Mouse (Mus musculus) right cerebral cortex, adult 2 months (tissue): ENCODE measurements around the gene Elk4.

Experiments
- DNase-seq, 2 experiments: peaks; one replicate each; pipeline ENCODE4 v3.0.0; 2021 to 2022; ENCODE audit warnings: low spot score in 2 of 2

The Elk4 gene

DNA sequence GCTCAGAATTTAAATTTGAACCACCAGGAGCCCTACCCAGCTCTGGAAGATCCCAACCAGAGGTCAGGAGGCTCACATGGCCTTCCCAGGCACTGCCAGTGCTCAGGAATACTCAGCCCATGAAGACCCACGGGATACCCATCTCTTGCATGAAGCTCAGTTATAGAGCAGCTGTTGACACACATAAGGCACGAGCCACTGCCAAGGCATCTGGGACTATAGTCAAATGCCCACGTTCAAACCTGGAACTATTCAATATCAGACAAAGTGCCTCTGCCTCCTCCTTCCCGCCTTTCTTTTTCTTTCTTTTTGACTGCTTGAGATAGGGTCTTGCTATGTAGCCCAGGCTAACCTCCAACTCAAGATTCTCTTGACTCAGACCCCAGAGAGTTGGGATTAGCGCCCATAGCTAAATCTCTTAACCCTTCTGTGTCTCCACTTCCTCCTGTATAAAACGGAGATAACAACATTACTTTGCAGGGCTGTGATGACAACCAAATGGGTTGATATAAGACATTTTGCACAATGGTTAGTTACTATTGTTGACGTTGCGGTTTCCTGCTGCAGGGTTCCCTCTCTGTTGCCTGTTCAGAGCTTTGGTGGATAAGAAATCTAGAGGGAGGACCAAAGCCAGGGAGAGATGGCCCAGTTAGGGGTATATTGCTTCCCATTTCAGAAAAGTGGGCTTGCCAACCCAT lies 58.2 kb downstream of the Elk4 start:
- DNase-seq, result no peak

DNA sequence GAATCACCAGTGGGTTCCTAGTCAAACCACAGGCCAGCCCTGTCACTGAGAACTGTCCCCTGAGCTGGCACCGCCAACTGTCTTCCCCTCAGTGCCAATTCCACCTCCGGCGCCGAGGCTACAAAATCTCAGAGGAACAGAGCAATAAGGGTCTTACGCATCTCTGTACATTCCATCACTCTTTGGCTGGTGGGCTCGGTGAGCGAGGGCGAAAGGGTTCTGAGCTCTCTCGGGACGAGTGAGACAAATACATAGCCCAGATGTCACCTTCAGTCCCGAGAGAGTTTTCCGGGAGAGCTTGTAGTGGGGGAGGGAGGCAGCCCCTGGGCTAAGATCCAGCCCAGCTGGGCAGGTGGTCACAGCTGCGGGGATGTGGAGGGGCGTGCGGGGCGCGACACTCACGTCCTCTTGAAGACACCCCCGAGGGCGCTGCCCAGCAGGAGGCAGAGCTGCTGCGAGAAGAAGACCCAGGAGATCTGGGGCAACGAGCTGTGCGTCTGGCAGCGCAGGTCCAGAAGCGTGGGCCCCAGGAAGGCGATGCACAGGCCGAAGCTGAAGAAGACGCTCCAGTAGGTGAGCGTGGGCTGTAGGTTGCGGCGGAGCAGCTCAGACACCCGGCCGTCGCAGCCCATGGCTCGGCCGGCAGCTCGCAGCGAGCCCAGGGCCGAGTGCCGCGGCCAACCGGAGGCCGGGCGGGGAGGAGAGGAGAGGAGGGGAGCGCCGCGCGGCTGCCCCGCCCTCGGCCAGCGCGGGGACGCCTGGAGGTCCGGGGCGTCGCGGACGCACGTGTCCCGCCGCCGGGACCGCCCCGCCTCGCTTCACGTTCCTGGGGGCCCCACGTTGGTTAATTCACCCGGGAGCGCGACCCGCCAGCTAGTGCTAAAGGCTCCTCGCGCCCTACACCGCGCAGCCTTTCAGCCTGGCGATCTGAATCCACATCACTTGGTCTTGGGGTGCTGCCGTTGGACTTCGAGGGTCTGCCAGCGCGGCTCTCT lies 60.2 kb downstream of the Elk4 start, which contains the start of gene Mfsd4a:
Mfsd4a (minus strand) TSS at position 802 of the 995 bp plus-strand sequence.
- DNase-seq, result peak; percentile 44 to 57

DNA sequence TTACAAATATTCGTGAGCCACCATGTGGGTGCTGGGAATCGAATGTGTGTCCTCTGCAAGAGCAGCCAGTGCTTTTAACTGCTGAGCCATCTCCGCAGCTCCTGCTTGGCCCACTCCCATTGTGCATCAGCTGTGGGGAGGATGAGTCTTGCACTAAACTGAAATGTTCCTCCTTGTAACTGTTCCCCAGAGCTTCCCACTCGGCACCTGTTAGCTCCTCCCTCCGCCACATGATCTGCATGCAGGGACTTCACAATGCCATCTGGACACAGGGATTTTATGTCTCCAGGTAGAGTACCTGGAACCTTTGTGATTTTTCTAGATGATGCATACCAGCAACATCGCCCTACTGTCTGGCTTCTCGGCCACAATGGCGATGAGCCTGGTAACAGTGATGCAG lies 62.0 kb downstream of the Elk4 start:
- DNase-seq, result no peak

DNA sequence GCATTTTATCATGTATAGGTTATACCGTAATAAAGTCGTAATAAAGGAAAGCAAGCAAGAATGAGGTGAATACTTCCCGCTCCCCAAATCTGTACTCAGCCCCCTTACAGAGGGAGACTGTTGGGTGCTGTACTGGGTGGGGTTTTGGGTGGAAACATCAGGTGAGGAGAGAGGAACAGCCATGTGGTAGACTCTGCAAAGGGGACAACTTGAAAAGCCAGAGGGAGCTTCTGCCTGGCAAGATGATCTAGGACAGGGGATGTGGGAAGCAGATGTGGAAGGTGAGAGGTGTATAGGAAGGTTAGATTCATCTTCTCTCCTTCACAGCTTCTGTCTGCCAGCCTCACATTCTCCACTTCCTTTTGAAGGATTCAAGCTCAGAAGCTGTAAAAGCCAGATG lies 63.3 kb downstream of the Elk4 start:
- no peak for DNase-seq

DNA sequence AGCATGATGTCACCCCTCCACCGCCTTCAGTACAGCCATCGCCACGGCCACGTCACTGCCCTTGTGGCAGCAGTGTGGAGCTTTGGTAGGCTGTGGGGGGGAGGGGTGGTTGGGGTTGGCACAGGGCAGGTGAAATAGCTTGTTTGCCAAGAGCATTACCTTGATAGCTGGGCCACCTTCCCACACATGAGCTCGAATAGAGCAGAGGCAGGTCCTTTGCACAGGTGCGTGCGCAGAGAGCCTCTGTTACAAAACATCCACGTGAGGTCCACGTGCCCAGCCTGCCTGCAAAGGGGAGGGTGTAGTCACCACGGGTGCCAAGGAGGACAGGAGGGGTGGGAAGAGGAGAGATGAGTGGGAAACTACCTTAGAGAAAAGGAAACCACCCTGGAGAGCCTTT lies 68.2 kb downstream of the Elk4 start:
- DNase-seq, result no peak

DNA sequence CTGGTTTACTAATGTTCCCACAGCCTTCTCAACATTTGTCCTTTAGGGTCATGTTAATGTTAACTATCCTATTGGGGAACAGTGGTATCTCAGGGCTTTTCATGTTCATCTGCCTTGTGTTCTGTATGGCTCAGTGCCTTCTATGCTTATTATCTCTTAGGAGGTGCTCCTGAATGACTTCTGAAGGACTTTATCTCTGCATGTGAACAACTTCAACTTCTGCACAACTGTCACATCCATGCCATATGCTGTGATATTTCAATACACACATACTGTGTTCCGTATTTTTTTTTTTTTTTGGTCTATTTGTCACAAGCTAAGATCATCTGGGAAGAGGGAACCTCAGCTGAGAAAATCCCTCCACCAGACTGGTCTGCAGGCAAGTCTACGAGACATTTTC lies 71.0 kb downstream of the Elk4 start:
- no peak for DNase-seq
